Mouse (Mus musculus) heart, postnatal 10 days (tissue): Measurements from ENCODE around the gene Col1a2. TPM values are rescaled to one million over a fixed set of nuclear protein-coding genes. Genes with fewer than 3 reads are reported as not detected.

Source experiments
- DNase-seq, 2 experiments: peaks; one replicate each; pipeline ENCODE4 v3.0.0; 2021
- intact Hi-C: fragments of 180-260 bp; cut with DNase I; formaldehyde crosslinking; loops from one replicate; pipeline ENCODE4 v1.15.1; 2025
- total RNA-seq, 2 experiments: library from RNA; stranded (reverse); gene quantifications; 2 replicates each; pipeline ENCODE4 v1.2.3; 2021

Col1a2 gene
- total RNA-seq, 2 experiments from 2014 or later: 594 to 659 TPM

DNA sequence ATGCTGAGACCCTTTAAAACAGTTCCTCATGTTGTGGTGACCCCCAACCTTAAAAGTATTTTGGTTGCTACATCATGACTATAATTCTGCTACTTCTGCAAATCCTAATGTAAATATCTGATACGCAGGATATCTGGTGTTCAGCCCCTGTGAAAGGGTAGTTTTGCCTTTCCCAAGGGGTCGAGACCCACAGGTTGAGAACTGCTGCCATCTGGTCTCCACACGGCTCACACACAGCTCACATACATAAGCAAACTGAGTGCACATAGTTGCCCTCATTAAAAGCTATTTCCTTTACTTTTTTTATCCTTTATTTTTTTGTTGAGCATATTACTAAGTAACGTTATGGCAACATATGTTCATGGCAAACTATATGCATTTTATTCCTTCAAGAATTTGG lies 65.8 kb downstream of the Col1a2 start:
- intact Hi-C loops: no loop called here
- no peak for DNase-seq

DNA sequence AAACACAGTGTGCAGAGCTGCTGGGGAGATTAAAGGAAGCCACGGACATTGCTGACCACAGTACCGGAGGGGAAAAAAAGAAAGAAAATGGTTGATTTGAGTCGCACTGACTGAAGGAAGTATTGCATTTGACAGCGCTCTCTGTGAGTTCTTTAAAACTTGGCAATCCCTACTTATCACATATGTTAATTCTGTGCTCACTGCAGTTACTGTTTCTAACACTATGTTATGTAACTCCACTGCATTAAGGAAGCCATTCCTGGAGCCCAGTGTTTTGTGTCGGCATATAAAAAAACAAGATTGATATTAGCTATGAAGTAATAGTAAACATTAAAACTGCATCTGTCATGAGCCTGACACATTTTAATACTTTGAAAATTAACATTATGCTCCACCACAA lies 73.1 kb downstream of the Col1a2 start:
- no peak for DNase-seq
- intact Hi-C loops: no loop called here

DNA sequence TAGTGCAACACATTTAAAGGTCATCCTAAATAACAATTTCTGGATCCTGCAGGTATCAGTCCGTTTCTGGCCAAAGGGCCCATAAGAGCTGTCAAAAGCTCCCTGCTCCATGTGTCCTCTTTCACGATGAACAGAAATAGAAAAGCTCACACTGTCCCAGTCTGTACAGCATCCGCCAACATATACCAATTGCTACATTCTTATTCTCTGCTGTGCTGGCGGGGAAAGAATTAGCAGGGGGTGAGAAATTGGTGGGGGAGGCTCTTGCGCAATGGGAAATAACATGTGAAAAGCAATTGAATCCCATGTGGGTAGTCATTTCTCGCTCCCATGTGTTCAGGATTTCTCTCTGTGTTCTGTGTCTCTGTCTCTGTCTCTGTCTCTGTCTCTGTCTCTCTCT lies 73.7 kb downstream of the Col1a2 start:
- intact Hi-C loops: no loop called here
- DNase-seq: no peak

DNA sequence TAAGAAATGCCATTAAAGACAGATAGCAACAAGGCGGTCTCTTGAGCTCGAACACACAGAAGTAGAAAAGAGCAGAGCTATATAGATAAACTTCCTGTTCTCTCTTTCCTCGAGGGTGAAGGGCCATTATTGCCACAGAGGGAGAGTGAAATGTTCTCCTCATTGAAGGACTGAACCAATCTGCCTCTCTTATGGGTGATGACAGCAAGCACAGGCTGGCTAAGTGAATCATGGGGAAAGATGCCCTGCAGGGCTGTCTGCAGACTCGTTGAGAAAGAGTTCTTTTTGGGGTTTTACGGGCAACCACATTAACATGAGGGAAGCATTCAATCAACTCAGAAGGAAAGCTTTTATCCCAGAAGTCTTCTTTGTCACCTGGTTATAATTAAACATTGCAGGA lies 75.0 kb downstream of the Col1a2 start:
- intact Hi-C loops: no loop called here
- no peak for DNase-seq

DNA sequence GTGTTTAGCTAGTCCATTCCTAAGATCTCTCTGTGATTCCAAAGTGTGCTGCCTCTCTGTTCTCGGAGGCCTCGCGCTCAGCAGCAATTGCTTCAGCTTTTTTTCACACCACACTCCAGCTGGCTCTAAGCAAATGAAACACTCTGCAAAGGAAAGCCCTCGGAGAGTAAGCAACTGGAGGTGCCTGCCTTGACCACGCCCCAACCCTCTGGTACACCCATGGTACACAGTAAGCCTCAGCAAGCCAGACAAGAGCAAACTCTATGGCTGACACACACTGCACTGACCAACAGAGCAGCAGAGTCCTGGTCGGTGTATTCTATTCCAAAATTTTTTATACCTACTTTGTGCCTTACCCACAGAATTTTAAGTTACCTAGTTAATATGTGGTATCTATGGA lies 78.9 kb downstream of the Col1a2 start:
- intact Hi-C loops: no loop called here
- DNase-seq: no peak

DNA sequence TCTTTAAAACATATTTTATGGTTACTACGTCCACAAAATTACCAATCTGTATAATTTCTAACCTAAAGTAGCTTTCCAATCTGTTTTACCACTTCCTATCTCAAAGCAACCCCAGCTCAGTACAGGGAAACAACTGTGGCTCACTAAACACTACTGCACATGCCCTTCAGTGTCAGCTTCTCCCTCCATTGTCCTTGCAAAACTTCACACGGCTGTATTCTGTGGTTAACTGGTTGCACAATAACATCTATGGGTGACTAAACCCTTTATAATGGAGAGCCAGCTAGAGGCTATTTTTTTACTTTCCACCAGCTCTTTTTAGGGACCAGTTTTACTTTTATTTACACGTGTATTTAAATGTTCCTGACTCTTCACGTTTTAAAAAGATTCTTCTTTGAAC lies 83.3 kb downstream of the Col1a2 start:
- intact Hi-C loops: no loop called here
- no peak for DNase-seq

DNA sequence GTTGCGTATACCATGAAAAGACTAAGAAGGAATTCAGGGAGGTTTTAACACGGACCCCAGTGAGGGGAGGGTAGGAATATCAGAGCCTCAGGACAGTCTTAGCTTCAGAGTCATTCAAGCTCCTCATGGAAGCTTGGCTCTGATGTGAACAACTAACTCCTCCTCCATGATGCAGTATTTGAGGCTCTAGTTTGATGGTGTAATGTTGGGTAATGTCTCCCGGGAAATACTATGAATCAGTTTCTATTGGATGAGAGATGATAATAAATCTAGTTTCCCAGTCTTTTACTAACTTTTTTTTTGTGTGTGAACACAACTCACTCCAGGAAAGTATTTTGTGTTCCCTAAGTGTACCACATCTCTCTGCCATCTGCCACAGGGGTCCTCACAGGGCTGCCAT lies 84.1 kb downstream of the Col1a2 start:
- intact Hi-C loops: no loop called here
- no peak for DNase-seq

DNA sequence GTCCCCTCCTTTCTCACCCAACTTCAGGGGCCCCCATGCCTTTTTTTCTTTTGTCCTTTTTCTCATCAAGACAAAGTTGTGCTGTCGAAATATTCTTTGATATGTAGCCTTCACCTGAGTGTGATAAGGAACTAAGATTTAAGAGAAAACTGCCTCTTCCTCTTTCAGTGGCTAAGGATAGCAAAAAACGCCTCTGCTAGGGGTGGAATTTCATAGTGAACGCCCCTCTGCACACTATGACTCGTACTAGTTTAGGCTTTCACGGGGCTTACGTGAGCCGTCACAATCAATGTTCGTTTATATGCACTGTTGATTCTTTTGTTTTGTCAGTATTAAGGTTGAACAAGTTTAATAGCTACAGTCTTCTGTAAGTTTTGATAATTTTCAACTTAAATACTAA lies 85.5 kb downstream of the Col1a2 start:
- intact Hi-C loops: no loop called here
- DNase-seq: no peak

Other genes starting within 250 kb of the Col1a2 start
- gene Casd1, start 96.0 kb downstream of the Col1a2 start, total RNA-seq: 10 to 100 TPM; 33.4 to 34.5 TPM
- gene Sgce, start 242.4 kb downstream of the Col1a2 start, total RNA-seq: 10 to 100 TPM; 41.2 to 44.4 TPM
- gene Peg10, start 242.5 kb downstream of the Col1a2 start, total RNA-seq: 1 to 10 TPM; 3.5 to 3.7 TPM